ENCODE assay signal across 11 mouse cellular contexts in genomic region chr13:91611909-91612308, GRCm38 (mm10).
"Had no signal": no experiment of that assay in that cellular context is flagged by ENCODE, and none has a peak within 500 bp of the region (broad histone marks: within the 10 kb centered on the region; RNA-seq: fewer than 3 reads in every experiment).

No protein-coding gene starts in this region.

- H3K27me3 ChIP-seq: kidney, embryonic 15.5 days; liver, embryonic 15.5 days; megakaryocyte, embryonic 14.5 days; midbrain, embryonic 15.5 days; neural tube, embryonic 13.5 days had no signal

- H3K9ac ChIP-seq: kidney, embryonic 15.5 days; liver, embryonic 15.5 days; midbrain, embryonic 15.5 days; neural tube, embryonic 13.5 days had no signal

- H3K36me3 ChIP-seq: kidney, embryonic 15.5 days; liver, embryonic 15.5 days; midbrain, embryonic 15.5 days; neural tube, embryonic 13.5 days had no signal

- H3K27ac ChIP-seq: kidney, embryonic 15.5 days; limb, embryonic 10.5 days; liver, embryonic 15.5 days; midbrain, embryonic 15.5 days; neural tube, embryonic 13.5 days had no signal

- DNase-seq: lung, adult 2 months; right cerebral cortex, postnatal 14 days; thymus, postnatal 36 days had no signal

- H3K4me2 ChIP-seq: kidney, embryonic 15.5 days; liver, embryonic 11.5 days; liver, embryonic 15.5 days; midbrain, embryonic 15.5 days; neural tube, embryonic 13.5 days had no signal

- H3K9me3 ChIP-seq: kidney, embryonic 15.5 days; limb, embryonic 10.5 days; liver, embryonic 15.5 days; megakaryocyte, embryonic 14.5 days; midbrain, embryonic 15.5 days; neural tube, embryonic 13.5 days had no signal

- ATAC-seq: lung, postnatal 0 days; midbrain, embryonic 15.5 days had no signal

- H3K4me3 ChIP-seq: kidney, embryonic 15.5 days; limb, embryonic 10.5 days; liver, embryonic 15.5 days; megakaryocyte, embryonic 14.5 days; midbrain, embryonic 15.5 days; neural tube, embryonic 13.5 days had no signal

- H3K4me1 ChIP-seq: limb, embryonic 10.5 days; liver, embryonic 15.5 days; midbrain, embryonic 15.5 days; neural tube, embryonic 13.5 days had no signal
